Mouse (Mus musculus): ENCODE measurements around the gene B3gat3.
A peak's percentile ranks its signal among the peaks of the same experiment; 100 is the strongest.
"Not testable (repeated sequence)": the region's sequence is repeated elsewhere in the genome, so short reads cannot be mapped to it uniquely, and the experiment has no call there.

The B3gat3 gene

DNA sequence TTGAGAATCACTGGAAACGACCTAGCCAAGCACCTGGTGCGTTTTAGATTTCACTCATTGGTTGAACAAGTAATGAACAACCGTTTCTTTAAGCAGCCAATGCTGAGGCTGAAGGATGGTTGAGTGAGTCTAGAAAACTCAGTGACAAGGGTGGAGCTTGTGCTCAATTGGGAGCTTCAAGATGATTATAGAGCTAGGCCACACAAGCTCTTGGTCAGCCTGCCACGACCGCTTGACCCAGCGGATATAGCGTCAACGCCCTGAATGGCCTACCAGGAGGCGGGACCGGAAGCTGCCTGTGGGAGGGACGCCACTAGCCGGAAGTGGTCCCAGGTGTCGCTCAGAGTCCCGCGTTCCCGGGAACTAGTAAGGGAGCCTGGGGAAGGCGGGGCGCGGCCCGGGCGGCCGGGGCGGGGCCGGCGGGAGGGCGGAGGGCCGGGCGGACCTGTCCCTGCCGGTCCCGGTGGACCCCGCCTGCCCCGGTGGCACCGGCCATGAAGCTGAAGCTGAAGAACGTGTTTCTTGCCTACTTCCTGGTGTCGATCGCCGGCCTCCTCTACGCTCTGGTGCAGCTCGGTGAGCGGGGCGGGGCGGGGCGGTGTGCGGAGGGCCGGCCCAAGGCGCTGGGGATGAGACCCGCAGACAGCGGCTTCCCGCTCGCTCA lies at the start of gene B3gat3:
TSS of gene B3gat3 (plus strand) at position 302 of the 664 bp plus-strand sequence.
- peak; percentile 89 to 92 for DNase-seq (ENCODE audit: low spot score in 2 of 2)

DNA sequence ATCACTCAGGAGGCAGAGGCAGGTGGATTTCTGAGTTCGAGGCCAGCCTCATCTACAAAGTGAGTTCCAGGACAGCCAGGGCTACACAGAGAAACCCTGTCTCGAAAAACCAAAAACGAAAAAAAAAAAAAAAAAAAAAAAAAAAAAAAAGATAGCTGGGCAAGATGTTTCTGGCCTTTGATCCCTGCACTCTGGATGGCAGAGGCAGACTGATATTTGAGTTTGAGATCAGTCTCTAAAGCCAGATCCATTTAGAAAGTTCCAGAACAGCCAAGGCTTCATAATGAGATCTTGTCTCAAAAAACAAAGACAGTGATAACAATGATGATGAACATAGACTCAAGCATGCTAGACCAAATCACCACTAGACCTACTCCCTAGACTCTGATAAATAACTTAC lies 49.8 kb upstream of the B3gat3 start:
- not testable (repeated sequence) for DNase-seq (ENCODE audit: low spot score in 2 of 2)

DNA sequence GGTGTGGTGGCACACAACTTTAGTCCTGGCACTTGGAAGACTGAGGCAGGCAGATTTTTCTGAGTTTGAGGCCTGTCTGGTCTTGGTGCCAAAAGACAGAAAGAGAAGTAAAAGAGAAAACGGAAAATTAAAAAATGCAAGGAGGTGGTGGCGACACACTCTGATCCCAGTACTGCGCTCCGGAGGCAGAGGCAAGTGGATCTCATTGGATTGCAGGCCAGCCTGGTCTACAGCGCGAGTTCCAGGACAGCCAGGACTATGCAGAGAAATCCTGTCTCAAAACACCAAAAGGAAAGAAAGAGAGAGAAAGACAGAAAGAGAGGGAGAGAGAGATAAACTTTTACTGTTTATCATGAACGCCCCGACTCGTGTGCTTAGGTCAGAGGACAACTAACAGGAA lies 49.3 kb upstream of the B3gat3 start:
- DNase-seq (ENCODE audit: low spot score in 2 of 2) = no peak

DNA sequence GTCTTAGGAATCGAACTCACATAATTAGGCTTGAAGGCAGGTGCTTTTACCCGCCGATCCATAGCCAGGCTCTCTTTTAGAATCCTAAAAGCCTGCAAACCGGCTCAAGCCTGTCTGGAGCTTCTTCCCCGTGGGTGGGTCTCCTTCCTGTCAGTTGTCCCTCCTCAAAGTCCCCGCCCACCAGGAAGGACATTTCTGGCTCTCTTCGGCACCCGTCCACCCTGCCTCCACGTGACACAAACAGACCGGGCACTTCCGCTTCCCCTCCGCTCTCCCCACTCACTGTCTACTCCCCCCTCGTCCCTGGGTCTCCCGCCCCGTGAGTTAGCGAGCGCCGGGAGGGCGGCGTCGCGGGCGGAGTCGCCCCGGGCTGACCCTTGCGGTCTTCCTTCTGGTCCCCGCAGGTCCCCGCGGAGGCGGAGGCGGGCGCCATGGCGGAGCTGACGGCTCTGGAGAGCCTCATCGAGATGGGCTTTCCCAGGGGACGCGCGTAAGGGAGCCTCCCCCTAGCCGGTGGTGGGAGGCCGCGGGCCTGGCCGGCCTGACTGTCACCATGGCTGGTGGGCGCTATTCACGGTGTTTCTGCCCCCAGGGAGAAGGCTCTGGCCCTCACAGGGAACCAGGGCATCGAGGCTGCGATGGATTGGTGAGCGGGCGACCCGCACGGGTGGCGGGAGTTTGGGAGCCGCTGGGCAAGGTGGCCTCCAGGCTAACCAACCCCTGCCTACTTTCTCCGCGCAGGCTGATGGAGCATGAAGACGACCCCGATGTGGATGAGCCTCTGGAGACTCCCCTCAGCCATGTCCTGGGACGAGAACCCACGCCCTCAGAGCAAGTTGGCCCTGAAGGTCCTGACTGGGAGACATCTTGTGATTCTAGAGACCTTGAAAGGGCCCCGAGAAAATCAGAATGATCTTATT lies 48.6 kb upstream of the B3gat3 start, which contains the start of gene Ubxn1:
TSS of gene Ubxn1 (plus strand) at position 230 of the 920 bp plus-strand sequence.
- DNase-seq (ENCODE audit: low spot score in 2 of 2) = peak; percentile 95 to 98

DNA sequence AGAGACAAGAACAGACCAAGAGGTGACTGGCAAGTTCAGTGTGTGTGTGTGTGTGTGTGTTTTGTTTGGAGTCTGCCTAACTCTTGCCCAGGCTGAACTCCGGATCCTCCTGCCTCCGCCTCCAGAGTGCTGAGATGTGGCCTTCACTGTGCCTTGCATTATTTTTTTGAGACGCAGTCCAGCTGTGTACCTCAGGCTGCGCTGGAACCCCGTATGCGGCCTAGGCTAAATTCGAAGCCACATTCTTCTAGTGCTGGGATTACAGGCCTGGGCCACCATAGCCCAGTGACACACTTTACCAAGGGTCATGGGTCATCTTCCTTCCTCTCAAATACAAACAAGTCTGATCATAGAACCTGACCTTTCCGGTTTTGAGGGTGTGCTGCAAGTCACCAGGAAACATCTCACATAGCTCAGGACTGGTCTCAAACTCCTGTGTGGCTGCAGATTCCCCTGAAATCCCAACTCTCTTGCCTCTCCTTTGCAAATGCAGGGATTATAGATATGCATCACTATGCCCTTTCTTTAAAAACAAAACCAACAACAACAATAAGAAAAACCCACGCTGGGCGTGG lies 47.8 kb upstream of the B3gat3 start:
- no peak for DNase-seq (ENCODE audit: low spot score in 2 of 2)

DNA sequence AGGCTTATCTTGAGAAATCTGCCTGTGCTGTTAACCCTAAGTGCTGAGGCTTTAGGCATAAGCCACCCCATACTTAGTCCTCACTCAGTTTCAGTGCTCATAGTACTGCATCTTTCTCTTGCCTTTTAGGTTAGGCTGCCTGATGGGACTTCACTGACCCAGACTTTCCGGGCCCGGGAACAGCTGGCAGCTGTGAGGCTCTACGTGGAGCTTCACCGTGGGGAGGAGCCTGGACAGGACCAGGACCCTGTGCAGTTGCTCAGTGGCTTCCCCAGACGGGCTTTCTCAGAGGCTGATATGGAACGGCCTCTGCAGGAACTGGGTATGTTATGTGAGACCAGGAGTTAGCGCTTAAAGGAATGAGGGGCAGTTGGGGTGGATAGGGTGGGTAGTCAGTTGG lies 45.1 kb upstream of the B3gat3 start:
- no peak for DNase-seq (ENCODE audit: low spot score in 2 of 2)

DNA sequence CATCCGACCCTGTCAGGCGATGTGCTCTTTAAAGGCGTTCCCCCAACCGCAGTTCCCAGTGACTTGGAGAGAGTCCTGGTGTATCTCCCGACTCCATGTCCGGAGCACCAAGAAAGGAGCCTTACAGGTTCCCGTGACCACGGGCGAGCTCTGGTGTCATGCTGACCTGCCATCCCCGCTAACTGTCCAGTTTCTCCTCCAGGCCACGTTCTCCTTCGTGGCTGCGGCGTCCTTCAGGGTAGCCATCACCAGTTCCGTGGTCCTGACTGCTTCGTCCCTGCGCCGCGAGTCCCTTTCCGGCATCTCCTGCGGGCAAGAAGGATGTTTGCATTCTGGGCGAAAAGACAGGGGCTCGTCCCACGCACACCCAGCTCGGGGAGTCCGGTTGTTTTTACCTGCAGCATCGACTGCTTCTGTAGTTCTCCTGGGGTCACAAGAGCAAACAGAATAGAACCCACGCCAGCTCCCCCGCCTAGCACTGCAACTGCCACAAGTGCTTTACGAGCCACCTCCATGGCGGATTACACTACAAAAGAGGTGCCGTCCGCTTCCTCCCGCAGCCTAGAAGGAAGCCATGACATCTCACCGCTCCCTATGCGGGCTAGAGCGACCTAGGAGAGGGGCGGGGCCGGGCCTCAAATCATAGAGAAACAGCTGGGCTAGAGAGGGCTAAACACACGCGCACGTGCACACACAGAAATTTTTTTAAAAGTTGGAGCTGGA lies 39.7 kb upstream of the B3gat3 start, which contains the start of gene Uqcc3:
TSS of gene Uqcc3 (minus strand) at position 613 of the 723 bp plus-strand sequence.
- DNase-seq (ENCODE audit: low spot score in 2 of 2) = peak; percentile 77 to 82

DNA sequence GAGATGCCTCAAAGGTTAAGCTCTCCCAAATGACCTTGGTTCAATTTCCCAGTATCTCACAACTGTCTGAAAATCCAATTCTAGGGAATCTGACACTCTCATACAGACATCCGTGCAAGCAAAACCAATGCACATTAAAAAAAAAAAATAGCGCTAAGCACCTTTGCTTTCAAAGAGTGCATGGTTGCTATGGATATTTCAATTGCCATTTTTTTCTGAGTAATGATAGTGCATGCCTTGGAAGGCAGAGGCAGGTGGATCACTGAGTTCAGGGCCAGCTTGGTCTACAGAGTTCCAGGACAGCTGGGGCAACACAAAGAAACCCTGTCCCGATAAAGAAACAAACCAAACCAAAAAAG lies 39.2 kb upstream of the B3gat3 start:
- no peak for DNase-seq (ENCODE audit: low spot score in 2 of 2)

DNA sequence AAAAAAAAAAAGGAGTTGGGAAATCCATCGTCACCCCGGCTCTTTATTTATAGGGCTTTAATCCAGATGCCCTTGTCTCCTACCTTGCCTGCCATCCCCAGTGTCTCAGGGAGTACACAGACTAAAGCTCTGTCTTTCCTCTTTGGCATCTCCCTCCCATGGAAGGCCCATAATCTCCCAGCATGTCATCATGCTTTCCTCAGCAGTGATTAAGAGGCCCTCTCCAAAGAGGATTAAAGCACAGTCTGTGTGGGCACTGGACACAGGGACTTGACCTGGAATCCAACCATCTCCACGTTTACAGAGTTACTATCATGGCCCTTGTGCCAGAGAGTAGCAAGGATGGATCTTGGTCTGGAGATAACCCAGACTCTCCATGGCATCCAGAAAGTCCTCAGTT lies 36.6 kb upstream of the B3gat3 start, which contains the start of the genes Lbhd1 and Gm49403:
TSS of gene Lbhd1 (plus strand) at position 117 of the 400 bp plus-strand sequence.
TSS of gene Gm49403 (plus strand) at position 315 of the 400 bp plus-strand sequence.
- DNase-seq (ENCODE audit: low spot score in 2 of 2) = no peak

DNA sequence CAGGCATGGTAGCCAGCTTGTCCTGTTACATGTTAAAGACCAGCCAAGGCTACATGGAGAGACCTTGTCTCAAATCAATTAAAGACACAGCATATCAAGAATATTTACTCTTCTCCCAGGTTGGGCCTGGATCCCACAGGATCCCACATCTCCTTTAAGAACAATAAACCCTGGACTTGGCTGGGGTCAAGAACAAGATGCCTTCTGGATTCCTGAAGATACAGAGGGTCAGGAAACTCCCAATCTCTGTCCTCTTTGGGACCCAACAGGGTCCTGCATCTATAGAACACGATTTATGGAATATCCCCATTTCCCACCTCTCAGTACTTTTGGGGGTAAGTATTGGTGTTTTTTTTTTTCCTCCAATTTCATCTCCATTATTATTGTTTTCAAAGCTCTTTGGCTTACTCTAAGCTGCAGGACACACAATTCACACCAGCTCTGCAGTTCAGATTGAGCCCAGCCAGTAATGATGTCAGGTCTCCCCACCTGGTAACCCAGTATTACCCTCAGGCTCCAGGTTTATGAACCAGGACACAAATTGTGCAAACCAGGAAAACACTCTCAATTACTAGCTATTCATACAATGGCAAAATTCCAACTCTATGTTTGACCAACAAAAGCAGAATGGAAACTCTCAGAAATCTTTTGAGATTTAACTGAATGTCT lies 33.1 kb upstream of the B3gat3 start:
- no peak for DNase-seq (ENCODE audit: low spot score in 2 of 2)

DNA sequence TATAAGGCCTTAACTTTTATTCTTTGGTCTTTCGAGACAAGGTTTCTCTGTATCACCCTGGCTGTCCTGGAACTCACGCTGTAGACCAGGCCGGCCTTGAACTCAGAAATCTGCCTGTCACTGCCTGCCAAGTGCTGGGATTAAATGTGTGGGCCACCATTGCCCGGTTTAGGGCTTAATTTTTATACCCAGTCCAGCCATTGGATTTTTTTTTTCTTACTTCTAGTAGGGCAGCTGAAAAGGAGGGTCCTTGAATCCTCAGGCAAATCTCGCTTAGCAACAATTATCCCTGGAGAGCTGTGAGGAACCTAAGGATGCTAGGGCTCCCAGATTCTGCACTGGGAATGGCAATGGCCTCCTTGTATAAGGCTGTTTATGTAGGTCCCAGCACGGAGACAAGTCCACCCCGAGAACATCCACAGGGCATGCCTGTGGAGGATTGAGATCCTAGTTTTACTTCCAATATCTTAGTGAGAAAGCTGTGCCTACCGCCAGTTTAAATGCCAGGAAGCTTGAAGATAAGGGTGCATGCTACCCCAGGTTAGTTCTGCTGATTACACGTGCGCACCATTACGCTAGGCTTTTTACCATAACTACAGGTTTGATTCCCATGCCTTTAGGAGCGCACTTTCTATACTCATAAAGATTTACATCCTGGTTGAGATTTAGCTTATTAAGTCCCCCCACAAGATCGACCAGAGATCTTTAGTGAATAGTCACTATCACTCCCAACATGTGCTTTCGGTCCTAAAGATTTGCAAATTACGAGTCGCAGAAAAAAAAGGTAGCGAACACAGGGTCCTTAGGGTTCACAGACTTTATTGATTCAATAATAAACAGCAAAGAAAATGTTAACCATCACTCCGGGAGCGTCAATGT lies 32.4 kb upstream of the B3gat3 start:
- DNase-seq (ENCODE audit: low spot score in 2 of 2) = no peak

DNA sequence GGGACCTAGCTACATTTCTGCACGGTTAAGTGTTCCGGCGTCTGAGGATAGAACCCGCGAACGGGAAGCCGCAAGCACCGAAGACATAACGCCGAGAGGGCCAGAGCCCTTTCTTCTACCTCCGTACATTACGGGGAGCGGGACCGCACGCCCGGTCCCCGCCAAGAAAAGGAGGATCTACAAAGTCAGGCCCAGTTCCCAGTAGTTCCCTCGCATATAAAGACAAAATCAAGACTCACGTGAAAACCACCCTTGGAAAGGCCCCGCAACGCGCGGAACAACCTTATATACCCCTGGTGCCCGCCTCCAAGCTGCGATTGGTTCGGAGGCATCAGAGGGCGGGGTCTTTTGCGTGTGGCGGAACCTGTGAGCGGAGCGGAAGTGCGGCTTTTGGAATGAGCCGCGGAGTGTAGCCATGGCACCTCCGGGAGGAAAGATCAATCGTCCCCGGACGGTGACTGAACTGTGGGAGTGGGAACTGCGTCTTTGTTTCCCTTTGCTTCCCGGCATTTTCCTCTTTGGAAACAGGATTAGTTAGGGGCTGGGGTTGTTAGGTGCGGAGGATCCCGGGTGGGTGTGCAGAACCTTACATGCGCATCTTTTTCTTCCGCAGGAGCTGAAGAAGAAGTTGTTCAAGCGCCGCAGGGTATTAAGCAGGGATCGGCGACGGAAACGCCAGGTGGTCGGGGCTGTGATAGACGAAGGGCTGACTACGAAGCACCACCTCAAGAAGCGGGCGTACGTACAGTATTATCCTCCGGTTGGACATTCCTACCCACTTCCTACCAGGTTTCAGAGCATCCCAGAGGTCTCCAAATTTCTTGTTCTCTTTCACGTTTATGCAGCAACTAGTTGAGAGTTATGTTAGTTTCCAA lies 31.4 kb upstream of the B3gat3 start, which contains the start of the genes 1810009A15Rik and Gm49416:
TSS of gene 1810009A15Rik (plus strand) at position 343 of the 875 bp plus-strand sequence.
TSS of gene Gm49416 (plus strand) at position 416 of the 875 bp plus-strand sequence.
- DNase-seq (ENCODE audit: low spot score in 2 of 2) = peak; percentile 85 to 92

DNA sequence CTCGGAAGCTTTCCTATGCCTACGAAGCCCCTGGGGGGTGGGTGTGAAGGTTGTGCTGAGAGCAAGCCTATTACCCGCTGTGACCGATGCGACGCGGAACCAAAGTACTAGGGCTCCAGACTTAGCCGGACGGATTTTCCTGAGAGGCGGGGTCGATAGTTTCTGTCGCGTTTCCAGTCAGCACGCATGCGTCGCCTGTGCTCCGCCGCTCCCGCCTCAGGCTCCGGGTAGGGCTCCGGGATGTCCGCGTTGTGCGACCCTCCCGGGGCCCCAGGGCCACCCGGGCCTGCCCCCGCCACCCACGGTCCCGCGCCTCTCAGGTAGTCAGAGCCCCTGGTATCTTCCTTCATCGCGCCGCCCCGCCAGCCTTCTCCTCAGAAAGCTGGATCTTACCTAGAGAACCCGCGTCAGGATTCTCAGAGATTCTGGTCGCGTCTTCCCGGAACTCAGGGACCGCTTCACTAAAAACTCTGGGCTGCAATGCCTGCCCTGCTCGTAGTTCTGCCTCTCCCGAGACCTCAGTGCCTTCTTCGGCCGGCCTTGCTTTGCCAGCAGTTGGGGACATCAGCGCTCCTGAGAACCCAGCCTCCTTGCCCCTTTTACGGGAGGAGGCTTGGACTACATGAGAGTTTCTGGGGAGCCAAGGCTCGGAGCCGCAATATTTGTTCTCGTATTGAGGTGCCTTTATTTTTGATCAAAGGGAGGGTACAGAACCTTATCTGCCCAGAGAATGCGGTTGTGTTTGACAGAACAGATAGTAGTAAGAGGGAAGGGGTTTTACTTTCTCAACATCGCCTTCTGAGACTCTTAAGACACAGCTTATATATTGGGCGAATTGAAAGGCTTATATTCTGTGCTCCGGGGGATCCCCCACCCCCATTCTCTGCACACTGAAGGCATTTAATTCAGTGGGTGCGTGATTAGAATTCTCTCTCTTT lies 27.1 kb upstream of the B3gat3 start, which contains the start of gene Ints5:
TSS of gene Ints5 (plus strand) at position 177 of the 938 bp plus-strand sequence.
- DNase-seq (ENCODE audit: low spot score in 2 of 2) = peak; percentile 63 to 83

DNA sequence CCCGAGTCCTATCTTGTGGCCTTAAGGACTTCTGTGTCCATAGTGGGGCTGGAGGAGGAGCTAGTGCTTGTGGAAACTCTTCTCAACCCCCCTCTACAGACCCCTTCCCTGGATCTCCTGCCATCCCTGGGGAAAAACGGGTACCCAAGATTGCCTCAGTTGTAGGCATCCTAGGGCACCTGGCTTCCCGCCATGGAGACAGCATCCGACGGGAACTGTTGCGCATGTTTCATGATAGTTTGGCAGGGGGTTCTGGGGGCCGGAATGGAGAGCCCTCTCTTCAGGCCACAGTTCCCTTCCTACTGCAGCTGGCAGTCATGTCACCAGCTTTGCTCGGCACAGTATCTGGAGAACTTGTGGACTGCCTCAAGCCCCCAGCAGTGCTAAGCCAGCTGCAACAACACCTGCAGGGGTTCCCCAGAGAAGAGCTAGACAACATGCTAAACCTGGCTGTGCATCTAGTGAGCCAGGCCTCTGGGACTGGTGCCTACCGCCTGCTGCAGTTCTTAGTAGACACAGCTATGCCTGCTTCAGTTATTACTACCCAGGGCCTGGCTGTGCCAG lies 24.7 kb upstream of the B3gat3 start:
- no peak for DNase-seq (ENCODE audit: low spot score in 2 of 2)

DNA sequence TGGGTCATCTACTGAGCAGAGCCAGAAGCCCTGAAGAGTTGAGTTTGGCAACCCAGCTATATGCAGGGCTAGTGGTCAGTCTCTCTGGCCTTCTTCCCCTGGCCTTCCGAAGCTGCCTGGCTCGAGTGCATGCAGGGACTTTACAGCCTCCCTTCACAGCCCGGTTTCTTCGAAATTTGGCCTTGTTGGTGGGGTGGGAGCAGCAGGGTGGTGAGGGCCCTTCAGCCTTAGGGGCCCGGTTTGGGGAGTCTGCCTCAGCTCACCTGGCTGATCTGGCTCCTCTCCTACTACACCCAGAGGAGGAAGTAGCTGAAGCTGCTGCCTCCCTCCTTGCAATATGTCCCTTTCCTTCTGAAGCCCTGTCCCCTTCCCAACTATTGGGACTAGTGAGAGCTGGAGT lies 23.9 kb upstream of the B3gat3 start:
- not testable (repeated sequence) for DNase-seq (ENCODE audit: low spot score in 2 of 2)

DNA sequence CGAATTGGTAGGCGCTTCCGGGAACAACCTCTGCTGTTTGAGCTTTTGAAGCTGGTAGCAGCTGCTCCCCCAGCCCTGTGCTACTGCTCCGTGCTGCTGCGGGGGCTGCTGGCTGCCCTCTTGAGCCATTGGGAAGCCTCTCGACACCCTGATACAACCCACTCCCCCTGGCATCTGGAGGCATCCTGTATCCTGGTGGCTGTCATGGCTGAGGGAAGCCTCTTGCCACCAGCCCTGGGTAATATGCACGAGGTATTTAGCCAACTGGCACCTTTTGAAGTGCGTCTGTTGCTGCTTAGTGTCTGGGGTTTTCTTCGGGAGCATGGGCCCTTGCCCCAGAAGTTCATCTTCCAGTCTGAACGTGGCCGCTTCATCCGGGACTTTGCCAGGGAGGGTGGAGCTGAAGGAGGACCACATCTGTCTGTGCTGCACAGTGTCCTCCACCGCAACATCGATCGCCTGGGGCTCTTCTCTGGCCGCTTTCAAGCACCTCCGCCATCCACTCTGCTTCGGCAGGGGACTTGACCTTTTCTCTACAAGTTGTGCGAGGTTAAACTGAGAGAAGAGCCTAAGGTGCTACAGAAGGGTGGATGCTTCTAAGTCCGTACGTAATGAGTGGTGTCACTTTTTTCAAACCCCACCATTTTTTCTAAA lies 22.8 kb upstream of the B3gat3 start:
- DNase-seq (ENCODE audit: low spot score in 2 of 2) = not testable (repeated sequence)
